Mouse (Mus musculus) left cerebral cortex, postnatal 10 days (tissue): Measurements from ENCODE around the gene Arntl. TPM values are rescaled to one million over a fixed set of nuclear protein-coding genes. Genes with fewer than 3 reads are reported as not detected.

Experiments used
- DNase-seq, 2 experiments: peaks; one replicate each; pipeline ENCODE4 v3.0.0; 2021 to 2022; ENCODE audit warnings: low spot score in 2 of 2, mixed read lengths in 1 of 2; ENCODE audit errors: extremely low spot score in 1 of 2
- intact Hi-C: fragments of 180-260 bp; cut with DNase I; formaldehyde crosslinking; loops from one replicate; pipeline ENCODE4 v1.15.1; 2025
- total RNA-seq, 2 experiments: library from RNA; stranded (reverse); gene quantifications; 2 replicates each; pipeline ENCODE4 v1.2.3; 2021

Gene Arntl
- total RNA-seq, 2 experiments from 2014 or later: 26.5 to 28.9 TPM

GRCm38 (mm10) chr7:113349089-113349488 lies 141.8 kb downstream of the Arntl start:
- intact Hi-C loops: no loop called here
- DNase-seq: no peak

Other genes starting within 250 kb of the Arntl start
- gene Btbd10, start 161.9 kb downstream of the Arntl start, total RNA-seq: 10 to 100 TPM; 63.0 to 67.6 TPM
- gene Pth, start 181.1 kb downstream of the Arntl start, total RNA-seq: not detected